Mouse (Mus musculus) hindbrain, embryonic 13.5 days (tissue): ENCODE measurements around the gene Rpgrip1. TPM values are rescaled to one million over a fixed set of nuclear protein-coding genes. Genes with fewer than 3 reads are reported as not detected.
"Not testable (repeated sequence)": the region's sequence is repeated elsewhere in the genome, so short reads cannot be mapped to it uniquely, and the experiment has no call there.

Experiments used
- ATAC-seq: fragments of 200-750 bp; cut with Nextera tagmentation; 2 replicates; pipeline ENCODE4 v1.8.0; 2017; ENCODE audit warnings: moderate TSS enrichment; ENCODE audit not compliant: low FRiP score
- H3K27ac ChIP-seq: fragments of 300-500 bp; sonication (generic); 2 replicates; pipeline ENCODE4 v1.5.1; 2015; ENCODE audit warnings: inconsistent platforms, mild to moderate bottlenecking, moderate library complexity
- H3K27me3 ChIP-seq: fragments of 300-500 bp; sonication (generic); 2 replicates; pipeline ENCODE4 v1.6.1; 2015; ENCODE audit warnings: mild to moderate bottlenecking, inconsistent platforms
- H3K36me3 ChIP-seq: fragments of 300-500 bp; sonication (generic); 2 replicates; pipeline ENCODE4 v1.6.1; 2015; ENCODE audit warnings: mild to moderate bottlenecking, inconsistent platforms
- H3K4me1 ChIP-seq: fragments of 300-500 bp; sonication (generic); replicated peaks from 2 replicates; pipeline ENCODE4 v1.6.1; 2015; ENCODE audit warnings: inconsistent platforms
- H3K4me2 ChIP-seq: fragments of 300-500 bp; sonication (generic); 2 replicates; pipeline ENCODE4 v1.6.1; 2015; ENCODE audit warnings: inconsistent platforms, mild to moderate bottlenecking, moderate library complexity
- H3K4me3 ChIP-seq: fragments of 300-500 bp; sonication (generic); 2 replicates; pipeline ENCODE4 v1.5.1; 2015; ENCODE audit warnings: mild to moderate bottlenecking, inconsistent platforms
- H3K9ac ChIP-seq: fragments of 300-500 bp; sonication (generic); 2 replicates; pipeline ENCODE4 v1.6.1; 2015; ENCODE audit warnings: mild to moderate bottlenecking, inconsistent platforms
- H3K9me3 ChIP-seq: fragments of 300-500 bp; sonication (generic); 2 replicates; pipeline ENCODE4 v1.6.1; 2016; ENCODE audit warnings: inconsistent platforms
- WGBS: fragments of 180-500 bp; shearing (Covaris S2); methylation state at CpG from one replicate; pipeline ENCODE4 v1.1.7; 2015; 5-methylcytosine and 5-hydroxymethylcytosine counted together
- polyA plus RNA-seq: library from polyadenylated mRNA; unstranded; fragments of >200 nt; fragmentation: Nextera tagmentation; extraction: Ambion mirVana; gene quantifications from 2 replicates; pipeline ENCODE4 v1.2.1, GENCODE M21; 2015

The Rpgrip1 gene
- polyA plus RNA-seq = 51.5 and 54.6 TPM in 2 replicates

GRCm38 (mm10) chr14:52110346-52110745 lies at the start of gene Rpgrip1:
TSS of gene Rpgrip1 (plus strand) at chr14:52110704.
- Histone ChIP-seq H3K27me3 (no peaks in the 10 kb centered on the region), H3K4me3 (no peak within 1 kb of the TSS), H3K27ac (no peak within 1 kb of the TSS), H3K4me1 (peaks cover 3% of the 10 kb centered on the region; the same call in 1 of the 2 replicates), H3K9me3 (no peaks in the 10 kb centered on the region), H3K4me2 (no peak within 1 kb of the TSS), H3K9ac (no peak within 1 kb of the TSS), H3K36me3 (no peaks in the 10 kb centered on the region)
- ATAC-seq = no peak
- 89% methylated on average over 4 of the region's 4 CpGs for WGBS

DNA sequence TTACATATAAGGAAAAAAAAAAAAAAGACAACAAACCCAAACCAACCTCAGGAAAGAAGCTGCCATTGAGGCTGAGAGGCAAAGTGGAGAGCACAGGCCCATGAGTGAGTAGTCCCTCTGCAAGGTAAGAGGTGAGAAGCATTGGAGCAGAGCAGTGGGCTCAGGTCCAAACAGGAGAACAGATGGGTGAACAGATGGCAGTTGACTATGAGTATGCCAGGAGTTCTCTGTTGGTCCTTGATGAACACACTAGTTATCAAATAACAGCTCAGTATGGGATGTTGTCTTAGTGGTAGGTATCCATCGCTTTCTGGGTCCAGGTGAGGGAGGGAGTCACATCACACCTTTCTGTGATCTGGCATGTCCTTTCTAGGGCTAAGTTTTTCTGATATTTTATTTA lies 49.7 kb upstream of the Rpgrip1 start:
- no peaks in the 10 kb centered on the region for H3K36me3 ChIP-seq
- no peak overlapping the region for H3K9ac ChIP-seq
- no peak for ATAC-seq
- 91% methylated on average over 1 of the region's 1 CpGs for WGBS
- no peak overlapping the region for H3K27ac ChIP-seq
- H3K9me3 ChIP-seq = no peaks in the 10 kb centered on the region
- no peaks in the 10 kb centered on the region for H3K4me1 ChIP-seq
- no peak overlapping the region for H3K4me3 ChIP-seq
- H3K27me3 ChIP-seq = no peaks in the 10 kb centered on the region
- no peak overlapping the region for H3K4me2 ChIP-seq

DNA sequence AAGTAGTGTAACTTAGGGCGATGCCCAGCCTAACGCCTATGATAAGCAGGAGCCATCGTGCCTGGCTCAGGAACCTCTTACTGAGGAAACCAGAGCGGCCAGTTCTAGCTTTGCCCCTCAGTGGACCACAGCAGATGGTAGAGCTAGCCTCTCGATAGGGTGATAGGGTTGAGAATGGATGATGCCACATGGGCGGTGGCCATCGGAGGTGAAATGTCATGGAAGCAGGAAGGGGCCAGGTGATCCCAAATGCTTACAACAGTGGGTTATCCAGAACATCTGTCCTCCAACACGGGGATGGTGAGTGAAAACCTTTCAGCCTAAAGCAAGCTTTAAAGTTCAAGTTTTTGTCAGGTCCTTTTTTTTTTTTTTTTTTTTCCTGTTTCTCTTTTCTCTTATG lies 48.7 kb upstream of the Rpgrip1 start:
- no peak for ATAC-seq
- Histone ChIP-seq H3K4me3 (no peak overlapping the region), H3K9ac (no peak overlapping the region), H3K4me2 (no peak overlapping the region), H3K36me3 (no peaks in the 10 kb centered on the region), H3K27me3 (no peaks in the 10 kb centered on the region), H3K4me1 (no peaks in the 10 kb centered on the region), H3K27ac (no peak overlapping the region), H3K9me3 (no peaks in the 10 kb centered on the region)
- 89% methylated on average over 8 of the region's 8 CpGs for WGBS

DNA sequence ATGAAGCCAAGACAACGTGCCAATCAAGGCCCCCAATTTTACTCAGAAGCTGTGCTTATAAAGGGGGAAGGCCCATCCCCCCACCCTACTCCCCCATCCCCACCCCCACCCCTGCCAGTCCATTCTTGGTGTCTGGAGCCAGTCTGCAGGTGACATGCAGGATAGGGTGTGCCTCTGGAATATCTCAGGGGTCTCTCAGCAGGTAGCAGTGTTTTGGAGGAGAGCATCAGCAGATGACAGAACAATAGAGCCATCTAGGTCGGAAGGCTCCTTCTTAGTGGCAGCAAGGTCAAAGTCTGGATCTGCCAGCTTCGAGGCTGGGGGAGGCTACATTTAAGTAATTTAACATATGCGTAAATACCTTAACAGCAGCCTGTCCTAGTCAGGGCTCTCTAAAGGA lies 44.4 kb upstream of the Rpgrip1 start:
- ATAC-seq = no peak
- Histone ChIP-seq H3K9ac (no peak overlapping the region), H3K4me3 (no peak overlapping the region), H3K4me1 (no peaks in the 10 kb centered on the region), H3K4me2 (no peak overlapping the region), H3K27me3 (no peaks in the 10 kb centered on the region), H3K27ac (no peak overlapping the region), H3K9me3 (no peaks in the 10 kb centered on the region), H3K36me3 (peaks cover 7% of the 10 kb centered on the region)
- WGBS = 58% methylated on average over 4 of the region's 4 CpGs

- Histone ChIP-seq H3K27ac (no peak overlapping the region), H3K4me1 (no peaks in the 10 kb centered on the region), H3K4me3 (no peak overlapping the region), H3K9ac (no peak overlapping the region), H3K36me3 (peaks cover 57% of the 10 kb centered on the region), H3K27me3 (no peaks in the 10 kb centered on the region), H3K4me2 (no peak overlapping the region), H3K9me3 (no peaks in the 10 kb centered on the region)
- WGBS = 93% methylated on average over 15 of the region's 15 CpGs
- ATAC-seq = no peak
Measured at GRCm38 (mm10) chr14:52071599-52072137, 38.8 kb upstream of the Rpgrip1 start.

GRCm38 (mm10) chr14:52083083-52083482 lies 27.4 kb upstream of the Rpgrip1 start:
- Histone ChIP-seq H3K9ac (no peak overlapping the region), H3K27me3 (no peaks in the 10 kb centered on the region), H3K27ac (no peak overlapping the region), H3K4me3 (no peak overlapping the region), H3K4me2 (no peak overlapping the region), H3K9me3 (no peaks in the 10 kb centered on the region), H3K36me3 (peaks cover 53% of the 10 kb centered on the region), H3K4me1 (no peaks in the 10 kb centered on the region)
- ATAC-seq = no peak

GRCm38 (mm10) chr14:52094533-52094932 lies 16.0 kb upstream of the Rpgrip1 start:
- ATAC-seq = no peak
- H3K27ac ChIP-seq = no peak overlapping the region
- H3K9ac ChIP-seq = no peak overlapping the region
- no peaks in the 10 kb centered on the region for H3K27me3 ChIP-seq
- peaks cover 8% of the 10 kb centered on the region for H3K4me1 ChIP-seq
- H3K36me3 ChIP-seq = peaks cover 40% of the 10 kb centered on the region
- H3K4me2 ChIP-seq = no peak overlapping the region
- H3K9me3 ChIP-seq = no peaks in the 10 kb centered on the region
- no peak overlapping the region for H3K4me3 ChIP-seq
- 89% methylated on average over 1 of the region's 1 CpGs for WGBS

- ATAC-seq, H3K27ac ChIP-seq, H3K4me3 ChIP-seq, H3K9ac ChIP-seq, H3K27me3 ChIP-seq, H3K9me3 ChIP-seq, H3K4me2 ChIP-seq: not testable (repeated sequence)
- Histone ChIP-seq H3K36me3 (peaks cover 27% of the 10 kb centered on the region), H3K4me1 (peaks cover 33% of the 10 kb centered on the region)
- WGBS = 98% methylated on average over 3 of the region's 3 CpGs
Measured at GRCm38 (mm10) chr14:52097191-52097590, 13.3 kb upstream of the Rpgrip1 start.

DNA sequence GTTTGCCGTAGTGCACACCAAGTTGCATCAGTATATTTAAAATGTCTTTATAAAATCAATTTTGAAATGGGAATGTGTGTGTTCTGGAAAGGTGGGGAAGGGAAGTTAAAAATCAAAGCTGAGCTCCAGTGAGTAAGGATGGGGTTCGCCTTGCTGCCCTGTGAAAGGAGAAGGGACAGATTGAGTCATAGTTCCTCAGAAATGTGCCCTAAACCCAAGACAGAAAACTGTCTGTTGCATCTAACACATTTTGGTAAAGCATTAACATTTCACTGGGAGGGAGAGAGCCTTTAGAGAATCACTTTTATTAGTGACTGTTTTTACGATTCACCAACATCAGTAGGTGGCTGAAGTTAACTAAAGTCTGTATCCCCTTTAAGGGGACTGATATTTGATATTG lies 12.1 kb upstream of the Rpgrip1 start:
- not testable (repeated sequence) for H3K27ac ChIP-seq, H3K4me3 ChIP-seq, H3K4me2 ChIP-seq, H3K9me3 ChIP-seq, ATAC-seq, H3K9ac ChIP-seq, H3K27me3 ChIP-seq
- 86% methylated on average over 3 of the region's 3 CpGs for WGBS
- peaks cover 20% of the 10 kb centered on the region for H3K36me3 ChIP-seq
- peaks cover 40% of the 10 kb centered on the region for H3K4me1 ChIP-seq

GRCm38 (mm10) chr14:52099563-52099962 lies 10.9 kb upstream of the Rpgrip1 start:
- no peak overlapping the region for H3K27ac ChIP-seq
- peaks cover 17% of the 10 kb centered on the region for H3K36me3 ChIP-seq
- H3K4me1 ChIP-seq = peaks cover 40% of the 10 kb centered on the region
- no peak for ATAC-seq
- peak overlapping the region; percentile 31 for H3K4me2 ChIP-seq
- WGBS = 89% methylated on average over 2 of the region's 2 CpGs
- no peaks in the 10 kb centered on the region for H3K27me3 ChIP-seq
- no peaks in the 10 kb centered on the region for H3K9me3 ChIP-seq
- H3K4me3 ChIP-seq = no peak overlapping the region
- H3K9ac ChIP-seq = no peak overlapping the region

DNA sequence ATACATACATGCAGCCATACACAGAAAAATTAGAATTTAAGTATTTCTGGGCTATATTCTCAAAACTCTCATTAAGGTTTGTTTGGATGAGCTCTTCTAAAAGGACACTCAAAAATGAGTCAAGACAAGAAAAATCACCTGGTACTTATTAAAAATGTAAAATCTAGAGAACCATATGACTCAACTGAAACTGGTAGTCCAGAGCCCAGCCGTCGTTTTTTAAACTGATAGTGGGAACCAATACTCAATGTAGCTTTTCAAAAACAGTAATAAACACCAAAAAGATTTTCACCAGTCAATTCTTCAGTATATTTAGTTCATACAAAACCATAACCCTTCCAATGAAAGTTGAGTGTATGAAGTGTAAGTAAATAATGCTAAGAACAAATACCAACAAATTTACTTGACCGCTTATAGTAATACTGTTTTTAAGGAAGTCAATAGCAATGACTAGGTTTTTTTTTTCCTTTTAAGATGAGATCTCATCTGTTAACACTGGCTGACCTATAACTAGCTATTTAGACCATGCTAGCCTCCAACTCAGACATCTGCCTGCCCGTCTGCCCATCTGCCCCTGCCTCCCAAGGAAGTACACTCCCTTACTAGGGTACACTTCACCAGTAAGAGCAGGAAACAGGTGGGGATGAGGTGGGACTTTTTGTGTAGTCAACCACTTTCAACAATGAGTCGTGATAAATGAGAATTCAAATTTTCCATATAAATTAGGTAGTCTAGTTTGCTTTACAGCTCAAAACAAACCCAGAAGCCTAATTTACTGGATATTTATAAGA lies 10.1 kb upstream of the Rpgrip1 start:
- 72% methylated on average over 5 of the region's 5 CpGs for whole genome bisulfite sequencing
- Histone ChIP-seq H3K4me3 (peak overlapping the region; percentile 14; the same call in 1 of the 2 replicates), H3K4me1 (peaks cover 43% of the 10 kb centered on the region)

DNA sequence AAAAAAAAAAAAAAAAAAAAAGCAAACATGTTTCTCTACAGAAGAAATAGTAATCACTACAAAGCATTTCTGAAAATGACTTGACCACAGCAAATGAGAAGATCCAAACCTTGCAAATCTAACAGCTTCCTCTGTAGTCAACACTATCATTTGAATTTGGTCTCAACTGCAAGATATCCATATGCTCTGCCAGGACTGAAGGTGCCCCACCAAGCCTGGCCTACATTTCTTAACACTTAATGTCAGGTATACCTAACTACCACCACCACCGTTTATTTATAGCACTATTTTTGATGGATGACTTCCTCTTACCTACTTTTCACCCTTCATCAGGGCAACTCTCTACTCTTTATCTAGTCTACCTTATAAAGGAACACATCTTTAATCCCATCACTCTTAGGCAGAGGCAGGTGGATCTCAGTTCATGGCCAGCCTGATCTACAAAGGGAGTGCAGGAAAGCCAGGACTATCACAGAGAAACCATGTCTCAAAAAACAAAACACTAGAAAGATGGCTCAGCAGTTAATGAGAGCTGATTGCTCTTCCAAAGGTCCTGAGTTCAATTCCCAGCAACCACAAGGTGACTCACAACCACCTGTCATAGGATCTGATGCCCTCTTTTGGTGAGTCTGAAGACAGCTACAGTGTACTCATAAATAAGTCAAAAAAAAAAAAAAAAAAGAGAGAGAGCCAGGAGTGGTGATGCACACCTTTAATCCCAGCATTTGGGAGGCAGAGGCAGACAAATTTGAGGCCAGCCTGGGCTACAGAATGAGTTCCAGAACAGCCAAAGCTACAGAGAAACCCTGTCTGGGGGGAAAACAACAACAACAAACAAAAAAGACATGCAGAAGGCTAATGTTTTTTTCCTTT lies 9.0 kb upstream of the Rpgrip1 start:
- H3K4me1 ChIP-seq = peaks cover 43% of the 10 kb centered on the region
- peak overlapping the region; percentile 93 for H3K4me3 ChIP-seq
- no peak overlapping the region for H3K27ac ChIP-seq
- H3K36me3 ChIP-seq = peaks cover 11% of the 10 kb centered on the region
- no peak overlapping the region for H3K9ac ChIP-seq
- 95% methylated on average over 1 of the region's 1 CpGs for WGBS
- no peak for ATAC-seq
- H3K9me3 ChIP-seq = no peaks in the 10 kb centered on the region
- no peaks in the 10 kb centered on the region for H3K27me3 ChIP-seq
- H3K4me2 ChIP-seq = peak overlapping the region; percentile 82

More for the DNA sequence above, 10.1 kb upstream of the Rpgrip1 start:
- Histone ChIP-seq H3K27me3 (no peaks in the 10 kb centered on the region), H3K9ac (no peak overlapping the region), H3K27ac (no peak overlapping the region), H3K4me2 (peak overlapping the region; percentile 82), H3K36me3 (peaks cover 14% of the 10 kb centered on the region), H3K9me3 (no peaks in the 10 kb centered on the region)
- ATAC-seq = no peak
